Mouse (Mus musculus) lung, postnatal 0 days (tissue): ENCODE data around the gene Dvl1. TPM values are rescaled to one million over a fixed set of nuclear protein-coding genes. Genes with fewer than 3 reads are reported as not detected.

ENCODE experiments used
- ATAC-seq: fragments of 200-750 bp; cut with Nextera tagmentation; 2 replicates; pipeline ENCODE4 v1.8.0; 2017; ENCODE audit warnings: moderate library complexity
- DNase-seq: peaks from one replicate; pipeline ENCODE4 v3.0.0-alpha.2; 2016; ENCODE audit warnings: low spot score
- H3K27ac ChIP-seq: fragments of 300-500 bp; sonication (generic); 2 replicates; pipeline ENCODE4 v1.5.1; 2014; ENCODE audit warnings: antibody characterized with exemption, mild to moderate bottlenecking, low read length, mixed read lengths
- H3K27me3 ChIP-seq: fragments of 300-500 bp; sonication (generic); replicated peaks from 2 replicates; pipeline ENCODE4 v1.6.1; 2014; ENCODE audit warnings: low read length, mixed read lengths; ENCODE audit not compliant: insufficient read depth
- H3K36me3 ChIP-seq: fragments of 300-500 bp; sonication (generic); 2 replicates; pipeline ENCODE4 v1.6.1; 2014; ENCODE audit warnings: low read length, mixed read lengths; ENCODE audit not compliant: insufficient read depth
- H3K4me1 ChIP-seq: fragments of 300-500 bp; sonication (generic); 2 replicates; pipeline ENCODE4 v1.6.1; 2014; ENCODE audit warnings: antibody characterized with exemption, low read depth, low read length, mixed read lengths; ENCODE audit not compliant: insufficient read depth
- H3K4me2 ChIP-seq: fragments of 300-500 bp; sonication (generic); replicated peaks from 2 replicates; pipeline ENCODE4 v1.6.1; 2014; ENCODE audit warnings: low read depth, mild to moderate bottlenecking, low read length, moderate library complexity, mixed read lengths
- H3K4me3 ChIP-seq: fragments of 300-500 bp; sonication (generic); 2 replicates; pipeline ENCODE4 v1.5.1; 2014; ENCODE audit warnings: low read depth, low read length
- H3K9ac ChIP-seq: fragments of 300-500 bp; sonication (generic); replicated peaks from 2 replicates; pipeline ENCODE4 v1.6.1; 2014; ENCODE audit warnings: low read depth, mild to moderate bottlenecking
- H3K9me3 ChIP-seq: fragments of 300-500 bp; sonication (generic); 2 replicates; pipeline ENCODE4 v1.6.1; 2016; ENCODE audit warnings: low read length, mixed read lengths
- CTCF ChIP-seq: IDR thresholded peaks from 2 replicates; pipeline ENCODE4 v1.5.1; 2016; ENCODE audit warnings: antibody characterized with exemption, mild to moderate bottlenecking
- EP300 ChIP-seq: IDR thresholded peaks from 2 replicates; pipeline ENCODE4 v1.6.1; 2016; ENCODE audit warnings: antibody characterized with exemption, mild to moderate bottlenecking, control low read depth
- WGBS: fragments of 180-500 bp; shearing (Covaris S2); extraction: QIAGEN DNeasy Blood & Tissue Kit; methylation state at CpG from one replicate; pipeline ENCODE4 v1.1.7; 2014; 5-methylcytosine and 5-hydroxymethylcytosine counted together
- polyA plus RNA-seq: library from polyadenylated mRNA; unstranded; fragments of >200 nt; fragmentation: Nextera tagmentation; extraction: Ambion mirVana; gene quantifications from 2 replicates; pipeline ENCODE4 v1.2.1, GENCODE M21; 2015

Dvl1 gene
- polyA plus RNA-seq, 1 experiment from 2014 or later = 9.1 TPM

DNA sequence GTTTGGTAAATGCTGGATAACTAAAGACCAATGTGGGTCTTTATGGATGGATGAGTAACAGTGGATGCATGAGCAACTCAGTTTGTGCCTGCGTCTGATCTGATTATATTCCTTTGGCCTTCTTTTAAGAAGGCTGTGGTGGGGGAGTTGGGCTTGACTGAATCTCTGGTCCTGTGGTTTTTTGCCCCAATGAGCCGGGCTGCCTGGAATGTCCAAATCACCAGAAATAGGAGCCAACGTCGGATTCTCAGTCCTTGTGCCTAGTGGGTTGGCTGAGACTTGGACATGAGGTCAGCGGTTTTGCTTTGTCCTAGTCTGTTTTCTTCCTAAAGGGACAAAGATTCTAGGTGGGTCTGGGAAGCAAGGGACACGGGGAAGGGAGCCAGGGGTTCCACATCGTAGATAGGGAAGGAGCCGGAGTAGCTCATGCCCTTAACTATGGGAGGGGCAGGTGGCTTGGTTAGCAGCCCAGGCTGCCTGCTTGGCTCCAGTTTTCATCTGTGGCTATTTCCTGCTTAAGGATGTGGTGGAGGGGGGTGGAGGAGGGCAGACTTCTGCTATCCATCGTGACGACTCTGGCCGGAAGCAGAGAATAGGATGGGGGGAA lies 9.7 kb upstream of the Dvl1 start:
- DNase-seq (peak; percentile 64), ATAC-seq (no peak)
- no peak for TF ChIP-seq CTCF
- no peak for TF ChIP-seq EP300
- Histone ChIP-seq H3K27ac (peak overlapping the region; percentile 92), H3K9me3 (no peaks in the 10 kb centered on the region), H3K27me3 (no peaks in the 10 kb centered on the region), H3K4me2 (no peak overlapping the region), H3K36me3 (no peaks in the 10 kb centered on the region), H3K9ac (no peak overlapping the region), H3K4me3 (no peak overlapping the region), H3K4me1 (peaks cover 6% of the 10 kb centered on the region; the same call in 1 of the 2 replicates)
- whole genome bisulfite sequencing = 42% methylated on average over 11 of the region's 11 CpGs

DNA sequence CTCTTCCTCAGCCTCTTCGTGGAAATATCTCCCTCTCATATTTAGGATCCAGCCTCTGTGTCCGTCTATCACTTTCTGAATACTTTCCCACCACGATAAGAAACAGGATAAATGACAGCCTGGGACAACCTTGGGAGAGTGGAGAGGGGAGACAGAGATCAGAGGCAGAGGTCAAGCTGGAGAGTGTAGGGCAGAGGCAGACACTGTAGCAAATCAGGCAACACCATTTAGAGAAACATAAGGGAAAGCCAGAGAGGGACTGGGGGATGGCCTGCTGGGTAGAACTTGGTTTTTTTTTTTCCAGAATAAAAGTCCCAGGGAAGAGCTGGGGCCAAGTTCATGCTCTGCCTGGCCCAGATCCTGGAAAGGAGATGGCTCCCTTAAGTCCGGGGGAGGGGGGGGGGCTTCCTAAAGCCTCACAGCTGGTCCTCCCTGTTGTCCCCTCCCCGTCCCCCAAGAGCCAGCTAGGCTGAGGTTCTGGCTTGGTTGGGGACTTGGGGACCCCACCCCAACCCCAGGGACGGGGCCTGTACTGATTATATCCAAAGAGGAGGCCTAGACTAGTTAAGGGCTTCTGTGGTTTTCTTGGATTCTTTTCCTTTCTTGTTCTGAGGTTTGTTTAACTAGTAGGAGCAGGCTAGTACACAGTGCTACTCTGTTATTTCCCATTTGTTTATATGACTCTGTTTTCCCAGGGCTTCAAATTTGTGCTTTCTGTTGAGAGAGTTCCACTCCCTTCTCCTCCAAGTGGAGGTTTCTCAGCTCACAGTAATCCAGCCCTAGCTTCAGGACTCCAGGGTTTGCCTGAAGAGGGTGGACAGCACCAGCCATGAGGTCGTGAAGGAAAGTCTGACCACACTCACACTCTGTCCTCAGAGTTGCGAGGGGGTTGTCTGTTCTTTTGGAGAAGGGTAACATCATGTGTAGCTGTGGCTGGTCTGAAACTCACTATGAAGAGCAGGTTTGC lies 8.7 kb upstream of the Dvl1 start:
- H3K4me3 ChIP-seq = no peak overlapping the region
- no peaks in the 10 kb centered on the region for H3K36me3 ChIP-seq
- no peaks in the 10 kb centered on the region for H3K27me3 ChIP-seq
- H3K9me3 ChIP-seq = no peaks in the 10 kb centered on the region
- H3K4me1 ChIP-seq = peaks cover 5% of the 10 kb centered on the region; the same call in 1 of the 2 replicates
- no peak overlapping the region for H3K9ac ChIP-seq
- H3K4me2 ChIP-seq = peak overlapping the region; percentile 20; the same call in 1 of the 2 replicates
- DNase-seq (peak; percentile 93), ATAC-seq (peak; percentile 27)
- H3K27ac ChIP-seq = peak overlapping the region; percentile 92
- WGBS = 42% methylated on average over 8 of the region's 8 CpGs
- TF ChIP-seq CTCF (no peak), EP300 (no peak)

DNA sequence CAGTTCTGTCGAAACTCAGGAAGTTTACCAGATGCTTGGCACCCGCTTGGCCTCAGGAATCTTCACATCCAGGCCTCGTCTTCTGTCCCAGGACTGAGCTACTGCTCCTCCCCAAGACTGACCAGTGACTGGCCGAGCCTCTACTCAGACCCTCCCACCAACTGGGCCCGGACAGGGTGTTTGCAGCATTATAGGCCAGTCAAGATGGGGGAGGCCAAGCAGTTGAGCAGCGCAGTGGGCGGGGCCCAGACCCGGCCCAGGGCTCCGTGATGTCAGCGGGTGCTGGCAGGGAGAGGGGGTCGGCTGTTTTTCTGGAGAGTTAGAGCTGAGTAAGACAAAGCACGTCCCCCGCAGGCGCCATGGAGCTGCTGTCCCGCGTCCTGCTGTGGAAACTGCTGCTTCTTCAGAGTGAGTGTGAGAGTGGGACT lies 7.7 kb upstream of the Dvl1 start, which contains the start of gene Mxra8:
Gene Mxra8, plus strand, starts transcription at position 198 of the 428 bp plus-strand sequence.
- Histone ChIP-seq H3K27me3 (no peaks in the 10 kb centered on the region), H3K4me1 (peaks cover 5% of the 10 kb centered on the region; the same call in 1 of the 2 replicates), H3K36me3 (no peaks in the 10 kb centered on the region), H3K4me3 (peak within 1 kb of the TSS; percentile 51), H3K27ac (peak within 1 kb of the TSS; percentile 92), H3K4me2 (peak within 1 kb of the TSS; percentile 97), H3K9me3 (no peaks in the 10 kb centered on the region), H3K9ac (peak within 1 kb of the TSS; percentile 56)
- DNase-seq (peak; percentile 97), ATAC-seq (peak; percentile 93)
- TF ChIP-seq CTCF = no peak
- peak; percentile 31; the same call in 1 of the 2 replicates for TF ChIP-seq EP300
- 6% methylated on average over 16 of the region's 16 CpGs for WGBS

DNA sequence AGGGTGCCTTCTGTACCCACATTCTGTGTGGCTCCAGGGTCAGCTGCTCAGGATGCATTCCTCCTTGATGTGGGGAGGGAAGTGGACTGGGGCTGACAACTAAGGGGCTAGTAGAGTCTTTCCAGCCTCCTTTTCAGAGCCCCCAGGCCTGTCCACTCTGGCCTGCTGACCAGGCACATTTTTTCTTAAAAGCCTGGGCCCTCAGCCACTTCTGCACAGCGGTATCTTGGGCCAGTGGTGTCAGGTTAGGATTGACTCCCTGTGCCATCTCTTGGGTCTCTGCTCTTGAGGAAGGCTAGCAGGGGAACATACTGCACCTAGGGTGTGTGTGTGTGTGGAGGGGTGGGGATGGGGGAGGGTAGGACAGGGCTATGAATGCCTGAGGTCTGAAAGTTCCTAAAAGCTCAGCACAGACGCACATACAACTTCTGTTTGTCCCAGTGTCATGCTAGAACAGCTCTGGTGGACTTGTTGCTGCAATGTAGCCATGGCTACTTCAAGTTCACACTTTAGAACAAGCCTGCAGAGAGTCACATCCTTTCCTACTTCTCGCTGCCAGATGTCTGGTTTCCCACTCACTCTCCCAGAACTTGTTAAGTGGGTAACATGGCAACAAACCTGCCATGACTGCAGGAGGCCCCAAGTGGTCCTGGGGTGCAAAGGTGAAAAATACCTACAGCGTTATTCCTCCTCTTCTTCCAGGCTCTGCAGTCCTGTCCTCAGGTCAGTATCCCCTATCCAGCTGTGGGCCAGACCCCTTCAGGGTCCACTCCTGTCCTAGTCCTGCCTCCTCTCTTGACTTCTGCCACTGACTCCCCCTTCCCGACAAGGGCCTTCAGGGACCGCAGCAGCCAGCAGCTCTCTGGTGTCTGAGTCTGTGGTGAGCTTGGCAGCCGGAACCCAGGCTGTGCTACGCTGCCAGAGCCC lies 6.9 kb upstream of the Dvl1 start:
- Histone ChIP-seq H3K9me3 (no peaks in the 10 kb centered on the region), H3K27ac (peak overlapping the region; percentile 90), H3K9ac (peak overlapping the region; percentile 56), H3K4me3 (peak overlapping the region; percentile 51), H3K4me1 (peaks cover 5% of the 10 kb centered on the region; the same call in 1 of the 2 replicates), H3K4me2 (peak overlapping the region; percentile 97), H3K36me3 (no peaks in the 10 kb centered on the region), H3K27me3 (no peaks in the 10 kb centered on the region)
- no peak for TF ChIP-seq CTCF
- no peak for TF ChIP-seq EP300
- peak; percentile 0; the same call in 1 of the 2 replicates for ATAC-seq
- 16% methylated on average over 8 of the region's 8 CpGs for WGBS
- DNase-seq = peak; percentile 58

DNA sequence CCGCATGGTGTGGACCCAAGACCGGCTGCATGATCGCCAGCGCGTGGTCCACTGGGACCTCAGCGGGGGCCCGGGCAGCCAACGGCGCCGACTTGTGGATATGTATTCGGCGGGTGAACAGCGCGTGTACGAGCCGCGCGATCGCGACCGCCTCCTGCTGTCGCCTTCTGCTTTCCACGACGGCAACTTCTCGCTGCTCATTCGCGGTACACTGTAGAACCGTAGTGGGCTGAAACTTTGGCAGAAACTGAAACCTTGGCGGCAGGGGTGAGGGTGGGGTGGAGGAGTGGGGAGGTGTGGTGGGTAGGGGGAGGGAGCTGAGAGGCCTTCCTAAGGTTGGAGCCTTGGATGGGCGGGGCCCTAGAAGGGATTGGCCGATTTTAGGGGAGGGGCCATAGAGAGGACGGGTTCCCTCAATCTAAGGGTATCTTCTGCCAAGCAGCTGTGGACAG lies 6.2 kb upstream of the Dvl1 start:
- no peaks in the 10 kb centered on the region for H3K36me3 ChIP-seq
- WGBS = under 1% methylated on average over 31 of the region's 32 CpGs
- peak; percentile 68 for TF ChIP-seq CTCF
- TF ChIP-seq EP300 = no peak
- DNase-seq = peak; percentile 91
- H3K9me3 ChIP-seq = no peaks in the 10 kb centered on the region
- ATAC-seq = peak; percentile 22
- H3K4me2 ChIP-seq = peak overlapping the region; percentile 97
- H3K9ac ChIP-seq = peak overlapping the region; percentile 56
- H3K27me3 ChIP-seq = no peaks in the 10 kb centered on the region
- peaks cover 5% of the 10 kb centered on the region; the same call in 1 of the 2 replicates for H3K4me1 ChIP-seq
- H3K4me3 ChIP-seq = peak overlapping the region; percentile 51
- H3K27ac ChIP-seq = peak overlapping the region; percentile 90
